Mouse (Mus musculus) adrenal gland, postnatal 4 days (tissue): Measurements from ENCODE around the gene Rassf1. TPM values are rescaled to one million over a fixed set of nuclear protein-coding genes. Genes with fewer than 3 reads are reported as not detected.

Experiments used
- DNase-seq, 2 experiments: peaks; one replicate each; pipeline ENCODE4 v3.0.0; 2021 to 2022; ENCODE audit warnings: low spot score in 2 of 2, mixed read lengths in 2 of 2
- total RNA-seq, 2 experiments: library from RNA; stranded (reverse); gene quantifications; 2 replicates each; pipeline ENCODE4 v1.2.3; 2021

Gene Rassf1
- total RNA-seq, 2 experiments from 2014 or later, result 34.9 to 37.6 TPM

DNA sequence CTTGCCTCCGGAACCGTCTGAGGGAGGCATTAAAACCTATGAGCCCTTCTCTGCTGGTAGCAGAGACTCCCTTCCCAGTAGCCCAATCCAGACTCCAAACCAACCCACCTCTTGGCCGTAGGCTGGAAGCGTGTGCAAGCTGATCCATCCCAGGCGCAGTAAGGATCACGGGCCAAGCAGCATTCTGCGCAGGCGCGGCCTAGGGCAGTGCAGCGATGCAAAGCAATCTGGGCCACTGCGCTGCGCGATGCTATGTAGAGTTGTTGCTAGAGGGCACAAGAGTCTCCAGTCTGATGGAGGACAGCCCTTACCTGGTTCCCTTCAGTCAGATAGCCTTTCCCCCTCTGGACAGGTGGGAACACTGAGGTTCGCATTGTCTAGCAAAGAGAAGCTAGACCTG is 48.5 kb downstream of the Rassf1 start:
- no peak for DNase-seq

- DNase-seq, result no peak
Measured at GRCm38 (mm10) chr9:107600745-107601144, 49.4 kb downstream of the Rassf1 start.

GRCm38 (mm10) chr9:107601275-107601674 is 49.9 kb downstream of the Rassf1 start:
- DNase-seq, result no peak

DNA sequence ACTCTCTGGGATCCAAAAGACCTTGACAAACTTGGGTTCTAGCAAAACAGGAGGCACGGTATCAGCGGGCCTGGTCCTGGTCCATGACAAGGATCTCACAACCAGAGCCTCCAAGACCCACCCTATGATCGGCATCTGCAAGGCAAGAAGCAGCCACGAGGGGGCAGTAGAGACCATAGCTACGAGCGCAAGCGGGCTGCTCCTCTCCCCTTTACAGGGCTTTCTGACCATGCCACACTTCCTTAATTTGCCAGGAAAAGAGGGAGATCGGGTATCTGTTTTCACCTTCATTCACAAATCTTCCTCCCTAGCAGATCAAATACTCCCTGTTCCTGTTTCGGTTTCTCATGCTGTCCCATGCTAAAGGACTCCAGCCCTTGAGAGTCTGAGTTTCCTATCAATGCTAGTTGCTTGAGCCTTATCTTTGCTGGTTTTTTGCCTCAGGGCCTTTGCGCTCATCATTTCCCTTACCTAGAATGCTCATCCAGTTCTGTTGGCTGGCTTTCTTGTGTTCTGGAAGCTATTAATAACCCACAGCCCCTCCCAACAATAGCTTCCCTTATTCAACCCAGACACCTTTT is 50.8 kb downstream of the Rassf1 start:
- peak; percentile 87 to 91 for DNase-seq

- no peak for DNase-seq
Measured at GRCm38 (mm10) chr9:107603251-107603650, 51.9 kb downstream of the Rassf1 start.

GRCm38 (mm10) chr9:107605041-107605661 is 53.8 kb downstream of the Rassf1 start:
- no peak for DNase-seq

GRCm38 (mm10) chr9:107606591-107606990 is 55.2 kb downstream of the Rassf1 start:
- DNase-seq, result no peak

GRCm38 (mm10) chr9:107607036-107607435 is 55.7 kb downstream of the Rassf1 start:
- no peak for DNase-seq

- no peak for DNase-seq
Measured at GRCm38 (mm10) chr9:107607653-107608245, 56.4 kb downstream of the Rassf1 start.

GRCm38 (mm10) chr9:107608741-107609432 is 57.5 kb downstream of the Rassf1 start, which contains the start of gene Sema3b:
Gene Sema3b (minus strand): TSS chr9:107609229.
- no peak for DNase-seq

- DNase-seq, result no peak
Measured at GRCm38 (mm10) chr9:107609433-107609830, 58.1 kb downstream of the Rassf1 start.

DNA sequence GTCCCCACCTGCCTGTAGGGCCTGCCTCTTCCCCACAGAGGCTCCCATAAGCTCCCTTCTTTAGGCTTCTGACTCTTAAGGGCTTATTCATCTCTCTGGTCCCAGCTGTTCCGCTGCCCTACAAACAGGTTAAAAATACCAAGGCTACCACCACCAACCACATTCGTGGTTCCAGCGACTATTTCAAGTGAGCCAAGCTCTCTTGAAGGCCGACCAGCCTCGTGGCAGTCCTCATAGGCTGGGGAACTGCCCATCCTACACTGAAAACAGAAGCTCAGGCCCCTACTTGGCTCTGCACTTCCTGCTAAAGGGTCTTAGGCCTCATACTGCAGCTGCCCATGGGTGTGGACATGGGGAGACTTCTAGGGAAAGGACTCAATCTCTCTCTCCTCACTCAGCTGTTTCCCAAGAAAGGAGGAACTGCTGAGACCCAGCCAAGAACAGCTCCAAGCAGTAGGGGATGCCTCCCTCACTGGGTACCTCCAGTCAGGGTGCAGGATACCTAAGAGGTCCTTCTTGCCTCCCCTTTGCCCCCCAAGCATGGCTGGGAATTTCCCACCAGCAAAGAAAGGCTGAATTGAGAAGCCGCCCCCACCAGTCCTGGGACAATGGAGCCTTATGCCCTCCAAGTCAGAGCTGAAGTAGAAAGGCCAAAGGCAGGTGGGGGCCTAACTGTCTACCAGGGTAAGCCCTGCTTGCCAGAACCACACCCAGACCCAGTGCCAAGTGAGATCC is 60.3 kb downstream of the Rassf1 start:
- no peak for DNase-seq

Other genes starting within 250 kb of the Rassf1 start
- 10 to 100 TPM; 19.5 to 23.7 TPM for gene Hemk1, start 213.2 kb upstream of the Rassf1 start, total RNA-seq
- gene 6430571L13Rik, start 211.0 kb upstream of the Rassf1 start, total RNA-seq, result 1 to 10 TPM; 4.2 to 4.3 TPM
- 10 to 100 TPM; 10.1 to 10.9 TPM for gene Cacna2d2, start 151.9 kb upstream of the Rassf1 start, total RNA-seq
- 10 to 100 TPM; 40.8 to 44.6 TPM for gene Tmem115, start 17.6 kb upstream of the Rassf1 start, total RNA-seq
- gene Cyb561d2, start 9.4 kb upstream of the Rassf1 start, total RNA-seq, result 10 to 100 TPM; 19.2 to 21.7 TPM
- 10 to 100 TPM; 18.8 to 19.6 TPM for gene Nprl2, start 9.3 kb upstream of the Rassf1 start, total RNA-seq
- gene Zmynd10, start 4.3 kb upstream of the Rassf1 start, total RNA-seq, result 1 to 10 TPM in 1 of 2 experiments, under 1 TPM in 1; 0.71 to 1.6 TPM
- gene Tusc2, start 11.7 kb downstream of the Rassf1 start, total RNA-seq, result 10 to 100 TPM; 31.8 to 33.8 TPM
- gene Hyal2, start 16.4 kb downstream of the Rassf1 start, total RNA-seq, result 10 to 100 TPM; 39.4 to 47.2 TPM
- gene Hyal1, start 25.4 kb downstream of the Rassf1 start, total RNA-seq, result 1 to 10 TPM; 5.1 to 5.4 TPM
- 10 to 100 TPM; 17.4 to 18.0 TPM for gene Naa80, start 27.3 kb downstream of the Rassf1 start, total RNA-seq
- 1 to 10 TPM; 2.7 to 2.9 TPM for gene Hyal3, start 29.3 kb downstream of the Rassf1 start, total RNA-seq
- 10 to 100 TPM; 40.9 to 41.4 TPM for gene Ifrd2, start 36.1 kb downstream of the Rassf1 start, total RNA-seq
- gene Sema3b, start 57.7 kb downstream of the Rassf1 start, total RNA-seq, result 10 to 100 TPM; 16.9 to 19.4 TPM
- gene Gnai2, start 83.8 kb downstream of the Rassf1 start, total RNA-seq, result 100 to 1,000 TPM; 345 to 390 TPM
- 10 to 100 TPM; 10.1 to 37.4 TPM for gene Slc38a3, start 118.0 kb downstream of the Rassf1 start, total RNA-seq
- gene Gnat1, start 128.2 kb downstream of the Rassf1 start, total RNA-seq, result 1 to 10 TPM in 1 of 2 experiments, under 1 TPM in 1; 0.73 to 1.6 TPM
- gene Sema3f, start 158.9 kb downstream of the Rassf1 start, total RNA-seq, result 10 to 100 TPM; 28.9 to 32.8 TPM
- gene Rbm5, start 219.4 kb downstream of the Rassf1 start, total RNA-seq, result 100 to 1,000 TPM; 152 to 155 TPM